Mouse (Mus musculus) brain, embryonic 14.5 days (tissue): ENCODE data around the gene Phldb3.

ENCODE experiments used
- CTCF ChIP-seq: fragments of 200-500 bp; IDR thresholded peaks from 2 replicates; pipeline ENCODE4 v1.5.1; 2012; ENCODE audit warnings: inconsistent platforms, mild to moderate bottlenecking, moderate library complexity, borderline replicate concordance; ENCODE audit not compliant: insufficient read depth, insufficient read length; ENCODE audit errors: extremely low read depth
- POLR2A ChIP-seq: fragments of 200-500 bp; IDR thresholded peaks from 2 replicates; pipeline ENCODE4 v1.6.1; 2012; ENCODE audit warnings: mild to moderate bottlenecking, inconsistent platforms, borderline replicate concordance; ENCODE audit not compliant: poor library complexity, insufficient read depth, insufficient read length, severe bottlenecking; ENCODE audit errors: extremely low read depth

- TF ChIP-seq CTCF (no peak), POLR2A (no peak)
These were observed 26.5 kb downstream of the Phldb3 start for GRCm38 (mm10) chr7:24637046-24637445.
